Mouse (Mus musculus): Measurements from ENCODE around the gene Defb5. TPM values are rescaled to one million over a fixed set of nuclear protein-coding genes. Genes with fewer than 3 reads are reported as not detected.
"Not testable (repeated sequence)": the region's sequence is repeated elsewhere in the genome, so short reads cannot be mapped to it uniquely, and the experiment has no call there.

Gene Defb5
- polyA plus RNA-seq (2012; rRNA removed): not detected in 2 replicates

- H3K27ac ChIP-seq (ENCODE audit: control insufficient read depth, insufficient read depth, low read depth, low read length): no peak within 1 kb of the TSS
- H3K4me3 ChIP-seq (ENCODE audit: control insufficient read depth, low read depth, low read length): no peak within 1 kb of the TSS
- H3K4me1 ChIP-seq (ENCODE audit: control insufficient read depth, insufficient read depth, low read length): no peaks in the 10 kb centered on the region
- no peaks in the 10 kb centered on the region for H3K36me3 ChIP-seq (ENCODE audit: control insufficient read depth, insufficient read depth, low read length)
- no peaks in the 10 kb centered on the region for H3K27me3 ChIP-seq (ENCODE audit: control insufficient read depth, insufficient read depth, low read length)
- TF ChIP-seq POLR2A (IDR thresholded peaks at IDR 0.05; ENCODE audit: control insufficient read depth, low read depth, low read length): no peak
- no peak for TF ChIP-seq CTCF (IDR thresholded peaks at IDR 0.05; ENCODE audit: control insufficient read depth, insufficient read depth, insufficient replicate concordance, low read depth, low read length)
These were observed at the start of gene Defb5 for GRCm38 (mm10) chr8:19247280-19247679. TSS of gene Defb5 (plus strand) at chr8:19247580.

DNA sequence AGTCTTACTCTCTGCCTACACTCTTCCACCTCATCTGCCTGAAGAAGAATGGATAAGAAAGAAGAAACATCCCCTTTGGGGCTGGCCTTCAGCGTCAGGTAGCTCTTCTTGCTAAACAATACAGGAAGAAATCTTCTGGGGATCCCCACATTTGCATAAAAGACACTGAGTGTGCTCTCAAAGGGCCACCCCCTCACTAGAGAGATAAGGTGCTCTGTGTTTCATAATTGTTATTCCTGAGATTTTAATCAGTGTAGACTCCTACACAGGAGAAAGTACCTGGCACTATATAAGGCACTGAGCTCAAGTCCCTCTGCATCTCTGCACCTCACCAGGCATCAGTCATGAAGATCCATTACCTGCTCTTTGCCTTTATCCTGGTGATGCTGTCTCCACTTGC is 22.2 kb upstream of the Defb5 start, which contains the start of gene Defb6:
Gene Defb6 (plus strand): TSS at position 318 of the 400 bp plus-strand sequence.
- Histone ChIP-seq H3K27me3 (ENCODE audit: control insufficient read depth, insufficient read depth, low read length) (no peaks in the 10 kb centered on the region), H3K27ac (ENCODE audit: control insufficient read depth, insufficient read depth, low read depth, low read length) (no peak within 1 kb of the TSS), H3K4me3 (ENCODE audit: control insufficient read depth, low read depth, low read length) (no peak within 1 kb of the TSS), H3K4me1 (ENCODE audit: control insufficient read depth, insufficient read depth, low read length) (no peaks in the 10 kb centered on the region), H3K36me3 (ENCODE audit: control insufficient read depth, insufficient read depth, low read length) (no peaks in the 10 kb centered on the region)
- TF ChIP-seq POLR2A (IDR thresholded peaks at IDR 0.05; ENCODE audit: control insufficient read depth, low read depth, low read length) (no peak), CTCF (IDR thresholded peaks at IDR 0.05; ENCODE audit: control insufficient read depth, insufficient read depth, insufficient replicate concordance, low read depth, low read length) (no peak)

DNA sequence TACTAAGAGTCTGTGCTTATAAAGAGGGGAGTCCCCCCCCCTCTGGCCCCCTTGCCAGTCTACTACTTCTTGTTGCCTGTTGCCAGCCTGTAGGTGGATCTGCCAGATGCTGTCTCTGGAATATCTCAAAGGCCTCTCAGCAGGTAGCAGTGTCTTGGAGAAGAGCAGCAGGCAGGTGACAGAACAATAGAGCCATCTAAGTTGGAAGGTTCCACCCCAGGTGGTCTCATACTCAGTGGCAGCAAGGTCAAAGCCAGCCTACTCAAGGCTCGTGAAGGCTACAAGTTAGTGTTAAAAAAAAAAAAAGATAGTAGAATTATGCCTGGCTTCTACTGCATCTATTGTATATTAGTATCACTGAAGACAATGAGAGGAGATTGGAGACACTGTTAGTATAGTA is 9.3 kb upstream of the Defb5 start:
- Histone ChIP-seq H3K4me1 (ENCODE audit: control insufficient read depth, insufficient read depth, low read length) (no peaks in the 10 kb centered on the region), H3K27ac (ENCODE audit: control insufficient read depth, insufficient read depth, low read depth, low read length) (no peak overlapping the region), H3K36me3 (ENCODE audit: control insufficient read depth, insufficient read depth, low read length) (no peaks in the 10 kb centered on the region), H3K4me3 (ENCODE audit: control insufficient read depth, low read depth, low read length) (no peak overlapping the region), H3K27me3 (ENCODE audit: control insufficient read depth, insufficient read depth, low read length) (no peaks in the 10 kb centered on the region)
- TF ChIP-seq CTCF (IDR thresholded peaks at IDR 0.05; ENCODE audit: control insufficient read depth, insufficient read depth, insufficient replicate concordance, low read depth, low read length) (no peak), POLR2A (IDR thresholded peaks at IDR 0.05; ENCODE audit: control insufficient read depth, low read depth, low read length) (no peak)

DNA sequence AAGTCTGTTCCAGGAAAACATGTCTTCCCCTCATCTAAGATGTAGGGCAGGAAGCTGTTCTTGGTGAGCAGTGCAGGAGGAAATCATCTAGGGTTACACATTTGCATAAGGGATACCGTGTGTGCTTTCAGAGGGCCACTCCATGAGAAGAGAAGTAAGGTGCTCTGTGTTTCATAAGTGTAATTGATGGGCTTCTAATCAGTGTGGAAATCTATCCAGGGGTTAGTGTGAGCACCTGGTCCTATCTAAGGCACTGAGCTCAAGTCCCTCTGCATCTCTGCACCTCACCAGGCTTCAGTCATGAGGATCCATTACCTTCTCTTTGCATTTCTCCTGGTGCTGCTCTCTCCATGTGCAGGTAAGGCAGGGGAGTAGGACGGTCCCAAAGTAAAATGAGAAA is 7.8 kb upstream of the Defb5 start, which contains the start of gene Defb46:
Gene Defb46 (plus strand): TSS at position 301 of the 400 bp plus-strand sequence.
- Histone ChIP-seq H3K27me3 (ENCODE audit: control insufficient read depth, insufficient read depth, low read length) (no peaks in the 10 kb centered on the region), H3K4me3 (ENCODE audit: control insufficient read depth, low read depth, low read length) (no peak within 1 kb of the TSS), H3K4me1 (ENCODE audit: control insufficient read depth, insufficient read depth, low read length) (no peaks in the 10 kb centered on the region), H3K27ac (ENCODE audit: control insufficient read depth, insufficient read depth, low read depth, low read length) (no peak within 1 kb of the TSS), H3K36me3 (ENCODE audit: control insufficient read depth, insufficient read depth, low read length) (no peaks in the 10 kb centered on the region)
- TF ChIP-seq CTCF (IDR thresholded peaks at IDR 0.05; ENCODE audit: control insufficient read depth, insufficient read depth, insufficient replicate concordance, low read depth, low read length) (no peak), POLR2A (IDR thresholded peaks at IDR 0.05; ENCODE audit: control insufficient read depth, low read depth, low read length) (no peak)

DNA sequence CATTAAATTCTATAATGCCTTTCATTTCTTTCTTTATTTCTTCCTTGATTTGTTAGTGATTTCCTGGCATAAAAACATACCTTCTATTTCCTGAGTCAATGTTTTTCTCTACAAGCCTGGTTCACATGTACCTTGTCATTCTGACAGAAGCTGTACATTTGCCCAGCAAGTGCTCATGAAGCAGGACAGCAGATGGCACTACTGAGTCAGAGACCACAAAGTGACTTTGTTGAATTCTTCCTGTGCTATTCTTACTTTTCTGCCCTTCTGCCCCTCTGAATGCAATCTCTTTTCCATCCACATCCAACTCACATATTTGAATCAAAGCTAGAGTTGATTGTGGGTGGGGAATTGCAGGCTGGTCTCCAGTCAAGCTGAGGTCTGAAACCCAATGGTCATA is 10.8 kb downstream of the Defb5 start:
- no peaks in the 10 kb centered on the region for H3K4me1 ChIP-seq (ENCODE audit: control insufficient read depth, insufficient read depth, low read length)
- no peak overlapping the region for H3K27ac ChIP-seq (ENCODE audit: control insufficient read depth, insufficient read depth, low read depth, low read length)
- no peak overlapping the region for H3K4me3 ChIP-seq (ENCODE audit: control insufficient read depth, low read depth, low read length)
- no peaks in the 10 kb centered on the region for H3K27me3 ChIP-seq (ENCODE audit: control insufficient read depth, insufficient read depth, low read length)
- TF ChIP-seq CTCF (IDR thresholded peaks at IDR 0.05; ENCODE audit: control insufficient read depth, insufficient read depth, insufficient replicate concordance, low read depth, low read length) (no peak), POLR2A (IDR thresholded peaks at IDR 0.05; ENCODE audit: control insufficient read depth, low read depth, low read length) (no peak)
- no peaks in the 10 kb centered on the region for H3K36me3 ChIP-seq (ENCODE audit: control insufficient read depth, insufficient read depth, low read length)

GRCm38 (mm10) chr8:19259667-19260066 is 12.3 kb downstream of the Defb5 start:
- H3K4me1 ChIP-seq (ENCODE audit: control insufficient read depth, insufficient read depth, low read length): no peaks in the 10 kb centered on the region
- TF ChIP-seq CTCF (IDR thresholded peaks at IDR 0.05; ENCODE audit: control insufficient read depth, insufficient read depth, insufficient replicate concordance, low read depth, low read length) (no peak), POLR2A (IDR thresholded peaks at IDR 0.05; ENCODE audit: control insufficient read depth, low read depth, low read length) (no peak)
- no peak overlapping the region for H3K4me3 ChIP-seq (ENCODE audit: control insufficient read depth, low read depth, low read length)
- H3K36me3 ChIP-seq (ENCODE audit: control insufficient read depth, insufficient read depth, low read length): no peaks in the 10 kb centered on the region
- H3K27ac ChIP-seq (ENCODE audit: control insufficient read depth, insufficient read depth, low read depth, low read length): no peak overlapping the region
- no peaks in the 10 kb centered on the region for H3K27me3 ChIP-seq (ENCODE audit: control insufficient read depth, insufficient read depth, low read length)

GRCm38 (mm10) chr8:19293060-19293459 is 45.7 kb downstream of the Defb5 start, which contains the start of gene Defb3:
TSS of gene Defb3 (plus strand) at chr8:19293360.
- H3K4me3 ChIP-seq (ENCODE audit: control insufficient read depth, low read depth, low read length); H3K27me3 ChIP-seq (ENCODE audit: control insufficient read depth, insufficient read depth, low read length); H3K27ac ChIP-seq (ENCODE audit: control insufficient read depth, insufficient read depth, low read depth, low read length); H3K4me1 ChIP-seq (ENCODE audit: control insufficient read depth, insufficient read depth, low read length); H3K36me3 ChIP-seq (ENCODE audit: control insufficient read depth, insufficient read depth, low read length): not testable (repeated sequence)

GRCm38 (mm10) chr8:19298361-19298760 is 51.0 kb downstream of the Defb5 start:
- not testable (repeated sequence) for H3K4me3 ChIP-seq (ENCODE audit: control insufficient read depth, low read depth, low read length); H3K27me3 ChIP-seq (ENCODE audit: control insufficient read depth, insufficient read depth, low read length); H3K4me1 ChIP-seq (ENCODE audit: control insufficient read depth, insufficient read depth, low read length); H3K27ac ChIP-seq (ENCODE audit: control insufficient read depth, insufficient read depth, low read depth, low read length); H3K36me3 ChIP-seq (ENCODE audit: control insufficient read depth, insufficient read depth, low read length)

Other genes with a start within 250 kb of the Defb5 start
- 6.6 TPM in 1 of 2 replicates, not detected in the other for gene Defb38, start 221.0 kb upstream of the Defb5 start, polyA plus RNA-seq (2012; rRNA removed)
- not detected in 2 replicates for gene Defb39, start 182.8 kb upstream of the Defb5 start, polyA plus RNA-seq (2012; rRNA removed)
- not detected in 2 replicates for gene Defb12, start 132.7 kb upstream of the Defb5 start, polyA plus RNA-seq (2012; rRNA removed)
- not detected in 2 replicates for gene Defb34, start 123.8 kb upstream of the Defb5 start, polyA plus RNA-seq (2012; rRNA removed)
- gene Gm45826, start 106.8 kb upstream of the Defb5 start, polyA plus RNA-seq (2012; rRNA removed): not detected in 2 replicates
- gene Defb14, start 53.2 kb upstream of the Defb5 start, polyA plus RNA-seq (2012; rRNA removed): 50.6 TPM in 1 of 2 replicates, not detected in the other
- gene Defb4, start 48.9 kb upstream of the Defb5 start, polyA plus RNA-seq (2012; rRNA removed): not detected in 2 replicates
- gene Defb6, start 22.1 kb upstream of the Defb5 start, polyA plus RNA-seq (2012; rRNA removed): 1.6 TPM in 1 of 2 replicates, not detected in the other
- not detected in 2 replicates for gene Defb46, start 7.7 kb upstream of the Defb5 start, polyA plus RNA-seq (2012; rRNA removed)
- not detected in 2 replicates for gene Defb3, start 45.8 kb downstream of the Defb5 start, polyA plus RNA-seq (2012; rRNA removed)
- not detected in 2 replicates for gene Defb8, start 200.0 kb downstream of the Defb5 start, polyA plus RNA-seq (2012; rRNA removed)
- not detected in 2 replicates for gene Defb7, start 247.5 kb downstream of the Defb5 start, polyA plus RNA-seq (2012; rRNA removed)